Mouse (Mus musculus): ENCODE measurements at regions not wholly inside any gene's neighbourhood (a gene's known extent, or its start where the extent isn't known, plus 50 kb on each side); places are given as distances from the start of the nearest gene placed in this dataset.

DNA sequence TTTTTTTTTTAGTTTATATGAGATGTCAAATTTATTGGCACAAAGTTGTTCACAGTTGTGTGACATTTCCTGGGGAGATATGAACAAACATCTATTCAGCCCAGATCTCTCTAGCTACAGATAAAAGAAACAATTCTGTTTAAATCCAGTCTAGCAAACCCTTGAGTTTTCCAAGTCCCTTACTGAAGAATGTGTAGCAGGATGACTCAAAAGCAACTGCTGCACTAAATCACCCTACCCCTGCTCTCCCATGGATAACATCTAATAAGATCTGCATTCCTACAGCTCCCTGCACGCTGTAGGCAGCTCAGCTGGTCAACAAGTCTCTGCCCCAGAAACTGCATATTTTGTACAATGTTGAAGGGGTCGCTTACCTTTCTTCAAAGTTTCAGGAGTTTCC, 1242.6 kb upstream of the Lrrc6 start:
- TF ChIP-seq CTCF (IDR thresholded peaks at IDR 0.05) (no peak), EP300 (IDR thresholded peaks at IDR 0.05) (no peak)

All from lung, postnatal 0 days (tissue).